Comparison of ENCODE assay signal across 8 mouse cellular contexts in the genomic region with DNA sequence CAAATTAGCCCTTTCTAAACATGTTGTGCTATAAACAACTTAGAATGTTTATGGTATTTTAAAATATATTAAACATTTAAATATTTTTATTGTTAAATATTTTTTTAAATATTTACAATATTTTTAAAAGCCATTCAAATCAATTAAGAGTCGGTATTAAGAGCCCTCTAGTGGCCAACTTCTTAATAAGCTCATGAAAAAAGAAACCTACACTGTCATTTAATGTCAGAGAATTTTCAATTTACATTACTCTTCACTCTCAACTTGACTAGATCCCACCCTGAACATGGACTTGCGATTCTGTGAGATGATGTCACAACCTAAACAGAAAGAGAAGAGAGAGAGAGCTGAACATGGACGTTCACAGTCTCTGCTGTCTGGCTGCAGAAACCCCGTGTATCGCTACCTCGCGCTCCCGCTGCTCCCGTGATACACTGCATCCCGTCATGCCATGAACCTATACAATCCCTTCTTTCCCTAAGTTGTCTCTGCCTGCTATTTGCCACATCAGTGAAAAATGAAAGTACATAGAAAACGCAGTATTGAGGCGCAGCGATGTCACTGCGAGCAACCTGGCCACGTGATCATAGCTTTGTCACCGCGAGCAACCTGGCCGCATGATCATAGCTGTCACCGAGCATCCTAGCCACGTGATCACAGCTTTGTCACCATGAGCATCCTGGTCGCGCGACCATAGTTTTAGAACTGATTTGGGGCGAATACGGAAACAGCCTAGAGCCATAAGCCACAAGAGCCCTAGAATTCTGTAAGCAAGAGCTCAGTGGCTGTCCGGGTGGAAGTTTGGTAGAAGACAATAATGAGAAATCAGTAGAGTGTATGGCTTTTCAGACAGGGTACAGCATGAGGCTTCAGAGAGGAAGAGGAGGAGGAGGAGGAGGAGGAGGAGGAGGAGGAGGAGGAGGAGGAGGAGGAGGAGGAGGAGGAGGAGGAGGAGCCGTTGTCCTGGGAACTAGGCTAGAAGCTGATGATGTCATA. TPM values are rescaled to one million over a fixed set of nuclear protein-coding genes. Genes with fewer than 3 reads are reported as not detected.
A peak's percentile ranks its signal among the peaks of the same experiment; 100 is the strongest.
DNase-seq lines count a peak whose midpoint lies in the region; ATAC-seq and TF ChIP-seq lines count a peak whose summit lies in the region.

No protein-coding gene starts in this region.

- H3K4me2 ChIP-seq in hindbrain, embryonic 15.5 days = peak overlapping the region; percentile 52
- peak overlapping the region; percentile 42 for H3K4me2 ChIP-seq in midbrain, embryonic 13.5 days (replicated peaks)
- peak overlapping the region; percentile 46 for H3K4me2 ChIP-seq in stomach, postnatal 0 days (replicated peaks; ENCODE audit: low read depth)

- peak; percentile 83 for ATAC-seq in hindbrain, embryonic 15.5 days (ENCODE audit: low FRiP score, low read depth)
- ATAC-seq in midbrain, embryonic 13.5 days = peak; percentile 71
- ATAC-seq in stomach, postnatal 0 days (ENCODE audit: low FRiP score, low TSS enrichment) = 0 out of 2 replicates have a peak, but pooled peaks have one; percentile 53

- TF ChIP-seq CTCF in bone marrow, adult 2 months (IDR thresholded peaks at IDR 0.05; ENCODE audit: control insufficient read depth, insufficient read depth, low read length) = no peak
- peak; percentile 65 for TF ChIP-seq CTCF in stomach, postnatal 0 days (IDR thresholded peaks at IDR 0.05; ENCODE audit: low read depth)

- peak; percentile 23 to 77 for DNase-seq in adrenal gland, adult (ENCODE audit: inconsistent age in 2 of 2, low spot score in 1 of 2)
- no peak for DNase-seq in adrenal gland, adult 2 months
- DNase-seq in left cerebral cortex, postnatal 14 days (ENCODE audit: low spot score in 2 of 2) = peak; percentile 47 to 84
- DNase-seq in stomach, postnatal 0 days (ENCODE audit: low spot score) = no peak

- no peak overlapping the region for H3K27ac ChIP-seq in bone marrow, adult 2 months (ENCODE audit: control insufficient read depth, insufficient read depth, low read depth, low read length, poor library complexity)
- peak overlapping the region; percentile 66 for H3K27ac ChIP-seq in hindbrain, embryonic 15.5 days (replicated peaks)
- H3K27ac ChIP-seq in midbrain, embryonic 13.5 days = peak overlapping the region; percentile 35; the same call in 1 of the 2 replicates
- no peak overlapping the region for H3K27ac ChIP-seq in stomach, postnatal 0 days (replicated peaks)

- intact Hi-C loops in left cerebral cortex, postnatal 14 days (cut with DNase I) = loop anchor here (2.0 kb wide), 1 partner anchor 99 kb away; no protein-coding TSS in a partner anchor

- no peaks in the 10 kb centered on the region for H3K27me3 ChIP-seq in erythroblast, embryonic 14.5 days (ENCODE audit: control insufficient read depth)
- H3K27me3 ChIP-seq in hindbrain, embryonic 15.5 days = no peaks in the 10 kb centered on the region
- no peaks in the 10 kb centered on the region for H3K27me3 ChIP-seq in midbrain, embryonic 13.5 days
- H3K27me3 ChIP-seq in stomach, postnatal 0 days (ENCODE audit: control insufficient read depth, insufficient read depth, low read length) = no peaks in the 10 kb centered on the region

- no peak for TF ChIP-seq EP300 in stomach, postnatal 0 days (optimal IDR thresholded peaks at IDR 0.05)

- peak overlapping the region; percentile 62 for H3K4me3 ChIP-seq in bone marrow, adult 2 months (replicated peaks; ENCODE audit: control insufficient read depth, low read depth, low read length)
- H3K4me3 ChIP-seq in erythroblast, embryonic 14.5 days (replicated peaks) = peak overlapping the region; percentile 54
- peak overlapping the region; percentile 29 for H3K4me3 ChIP-seq in hindbrain, embryonic 15.5 days
- peak overlapping the region; percentile 27 for H3K4me3 ChIP-seq in midbrain, embryonic 13.5 days (replicated peaks)
- peak overlapping the region; percentile 27 for H3K4me3 ChIP-seq in stomach, postnatal 0 days (ENCODE audit: low read depth, low read length)

- no peak for TF ChIP-seq POLR2A in bone marrow, adult 2 months (IDR thresholded peaks at IDR 0.05; ENCODE audit: borderline replicate concordance, control insufficient read depth, low read depth, low read length)

- 51% methylated on average over 27 of the region's 27 CpGs for WGBS in bone marrow, adult 2 months
- WGBS in hindbrain, embryonic 15.5 days = 59% methylated on average over 27 of the region's 27 CpGs
- 60% methylated on average over 27 of the region's 27 CpGs for WGBS in midbrain, embryonic 13.5 days
- 55% methylated on average over 27 of the region's 27 CpGs for WGBS in stomach, postnatal 0 days

- H3K4me1 ChIP-seq in bone marrow, adult 2 months (ENCODE audit: control insufficient read depth, insufficient read depth, low read length) = no peaks in the 10 kb centered on the region; the same call in 1 of the 2 replicates
- H3K4me1 ChIP-seq in erythroblast, embryonic 14.5 days (ENCODE audit: control insufficient read depth) = peaks cover 4% of the 10 kb centered on the region
- H3K4me1 ChIP-seq in hindbrain, embryonic 15.5 days (replicated peaks) = no peaks in the 10 kb centered on the region
- H3K4me1 ChIP-seq in midbrain, embryonic 13.5 days (replicated peaks) = no peaks in the 10 kb centered on the region
- H3K4me1 ChIP-seq in stomach, postnatal 0 days (replicated peaks; ENCODE audit: control insufficient read depth, insufficient read depth) = no peaks in the 10 kb centered on the region

- H3K9ac ChIP-seq in hindbrain, embryonic 15.5 days = peak overlapping the region; percentile 26
- no peak overlapping the region for H3K9ac ChIP-seq in midbrain, embryonic 13.5 days (replicated peaks)
- H3K9ac ChIP-seq in stomach, postnatal 0 days (ENCODE audit: low read length) = peak overlapping the region; percentile 35; the same call in 1 of the 2 replicates

- no peaks in the 10 kb centered on the region for H3K9me3 ChIP-seq in erythroblast, embryonic 14.5 days (ENCODE audit: control insufficient read depth, low read length)
- no peaks in the 10 kb centered on the region for H3K9me3 ChIP-seq in hindbrain, embryonic 15.5 days
- no peaks in the 10 kb centered on the region for H3K9me3 ChIP-seq in midbrain, embryonic 13.5 days
- no peaks in the 10 kb centered on the region for H3K9me3 ChIP-seq in stomach, postnatal 0 days (ENCODE audit: control insufficient read depth, low read length)

- no peaks in the 10 kb centered on the region for H3K36me3 ChIP-seq in erythroblast, embryonic 14.5 days (ENCODE audit: control insufficient read depth)
- H3K36me3 ChIP-seq in hindbrain, embryonic 15.5 days = no peaks in the 10 kb centered on the region
- no peaks in the 10 kb centered on the region for H3K36me3 ChIP-seq in midbrain, embryonic 13.5 days
- H3K36me3 ChIP-seq in stomach, postnatal 0 days (ENCODE audit: control insufficient read depth, insufficient read depth, low read length) = no peaks in the 10 kb centered on the region

RNA-seq across cellular contexts. Expression of a gene that starts 23.4 kb away (rescaled TPM):
- under 1 TPM; 0.61 to 0.79 TPM for total RNA-seq in adrenal gland, adult 2 months (2021)
- polyA plus RNA-seq in adrenal gland, adult 2 months (2012; rRNA removed) = 0.02 and 0.18 TPM in 2 replicates
- 1.3 and 2.3 TPM in 2 replicates for polyA plus RNA-seq in bone marrow, adult 2 months (2011; ENCODE audit: insufficient read depth, insufficient read length, low replicate concordance, missing spikeins)
- polyA plus RNA-seq in erythroblast, embryonic 14.5 days (2012) = 0.03 TPM in 1 of 2 replicates, not detected in the other
- 0.88 and 1.3 TPM in 2 replicates for polyA plus RNA-seq in hindbrain, embryonic 15.5 days (2015; fragmentation: Nextera tagmentation; extraction: Ambion mirVana)
- total RNA-seq in left cerebral cortex, postnatal 14 days (2021) = 1 to 10 TPM; 1.5 to 1.6 TPM
- polyA plus RNA-seq in midbrain, embryonic 13.5 days (2015; fragmentation: Nextera tagmentation; extraction: Ambion mirVana) = 0.58 and 1.2 TPM in 2 replicates
- polyA plus RNA-seq in stomach, postnatal 0 days (2015; fragmentation: Nextera tagmentation; extraction: Ambion mirVana) = 0.16 and 0.28 TPM in 2 replicates

RNA-seq across cellular contexts. Expression of a gene that starts 23.5 kb away (rescaled TPM):
- total RNA-seq in adrenal gland, adult 2 months (2021) = 100 to 1,000 TPM in 1 of 2 experiments, 10 to 100 TPM in 1; 98.4 to 171 TPM
- 9.0 and 9.4 TPM in 2 replicates for polyA plus RNA-seq in adrenal gland, adult 2 months (2012; rRNA removed)
- 4.6 and 17.9 TPM in 2 replicates for polyA plus RNA-seq in bone marrow, adult 2 months (2011; ENCODE audit: insufficient read depth, insufficient read length, low replicate concordance, missing spikeins)
- 0.12 and 0.20 TPM in 2 replicates for polyA plus RNA-seq in erythroblast, embryonic 14.5 days (2012)
- polyA plus RNA-seq in hindbrain, embryonic 15.5 days (2015; fragmentation: Nextera tagmentation; extraction: Ambion mirVana) = 27.0 and 27.5 TPM in 2 replicates
- 10 to 100 TPM; 20.8 to 22.4 TPM for total RNA-seq in left cerebral cortex, postnatal 14 days (2021)
- polyA plus RNA-seq in midbrain, embryonic 13.5 days (2015; fragmentation: Nextera tagmentation; extraction: Ambion mirVana) = 33.8 and 36.4 TPM in 2 replicates
- polyA plus RNA-seq in stomach, postnatal 0 days (2015; fragmentation: Nextera tagmentation; extraction: Ambion mirVana) = 35.1 and 37.8 TPM in 2 replicates

Comparison
In these comparisons a context has a peak if more than half of its experiments do, and no peak if none do; other contexts are left out.
1. DNase-seq: peak in adrenal gland, adult (2 of 2) and left cerebral cortex, postnatal 14 days (2 of 2); none in adrenal gland, adult 2 months (single experiment) and stomach, postnatal 0 days (single experiment).
2. H3K27ac ChIP-seq: peak in hindbrain, embryonic 15.5 days (single experiment) and midbrain, embryonic 13.5 days (single experiment); none in bone marrow, adult 2 months (single experiment) and stomach, postnatal 0 days (single experiment).
3. Peak in every context shown above with its lines, with median percentiles within 50 percentile points of each other: H3K4me3 ChIP-seq, ATAC-seq and H3K4me2 ChIP-seq.